ENCODE assay signal across 8 mouse cellular contexts in genomic region chr14:79586499-79587138, GRCm38 (mm10). TPM values are rescaled to one million over a fixed set of nuclear protein-coding genes. Genes with fewer than 3 reads are reported as not detected.
DNase-seq lines count a peak whose midpoint lies in the region; ATAC-seq and TF ChIP-seq lines count a peak whose summit lies in the region.

No protein-coding gene starts in this region.

- DNase-seq in cerebellum, adult 8-10 months: peak; percentile 11
- no peak for DNase-seq in cerebellum, postnatal 4 days (ENCODE audit: low spot score in 2 of 2)
- no peak for DNase-seq in testis, postnatal 14 days (ENCODE audit: low spot score)
- DNase-seq in thymus, postnatal 25 days: no peak
- no peak for DNase-seq in left cerebral cortex, postnatal 4 days

- H3K4me1 ChIP-seq in testis, adult 2 months (ENCODE audit: control insufficient read depth, insufficient read depth, low read length): peaks cover 3% of the 10 kb centered on the region; the same call in 1 of the 2 replicates
- H3K4me1 ChIP-seq in limb, embryonic 15.5 days: peaks cover 16% of the 10 kb centered on the region

- no peaks in the 10 kb centered on the region for H3K27me3 ChIP-seq in testis, adult 2 months (ENCODE audit: control insufficient read depth, insufficient read depth, low read length)
- H3K27me3 ChIP-seq in limb, embryonic 15.5 days: no peaks in the 10 kb centered on the region

- no peak for ATAC-seq in limb, embryonic 15.5 days (ENCODE audit: insufficient number of reproducible peaks, low FRiP score, low TSS enrichment, low read depth)
- ATAC-seq in inflammation-experienced regulatory T-cells, adult 6 months: no peak

- TF ChIP-seq POLR2A in testis, adult 2 months (IDR thresholded peaks at IDR 0.05; ENCODE audit: control insufficient read depth, low read depth, low read length): no peak

- intact Hi-C loops in left cerebral cortex, postnatal 4 days (cut with DNase I): loop anchor here (5.0 kb wide), 1 partner anchor 104 kb away; the partner anchor contains the start of genes Elf1 and Wbp4

- H3K9me3 ChIP-seq in limb, embryonic 15.5 days: no peaks in the 10 kb centered on the region

- H3K36me3 ChIP-seq in testis, adult 2 months (ENCODE audit: control insufficient read depth, insufficient read depth, low read length): no peaks in the 10 kb centered on the region; the same call in 1 of the 2 replicates
- no peaks in the 10 kb centered on the region for H3K36me3 ChIP-seq in limb, embryonic 15.5 days

- peak overlapping the region; percentile 97 for H3K4me3 ChIP-seq in testis, adult 2 months (ENCODE audit: control insufficient read depth, low read depth, low read length)
- H3K4me3 ChIP-seq in limb, embryonic 15.5 days: peak overlapping the region; percentile 55

- no peak for TF ChIP-seq CTCF in testis, adult 2 months (IDR thresholded peaks at IDR 0.05; ENCODE audit: control insufficient read depth, insufficient read depth, insufficient replicate concordance, low read depth, low read length)

- H3K4me2 ChIP-seq in limb, embryonic 15.5 days: peak overlapping the region; percentile 59

- H3K9ac ChIP-seq in limb, embryonic 15.5 days: peak overlapping the region; percentile 35

- peak overlapping the region; percentile 99 for H3K27ac ChIP-seq in testis, adult 2 months (ENCODE audit: control insufficient read depth, insufficient read depth, low read depth, low read length)
- peak overlapping the region; percentile 99 for H3K27ac ChIP-seq in limb, embryonic 15.5 days

- WGBS in limb, embryonic 15.5 days: 30% methylated on average over 16 of the region's 16 CpGs

RNA-seq across cellular contexts. Expression of gene Sugt1, which starts 0.9 kb away (rescaled TPM):
- polyA plus RNA-seq in testis, adult 2 months (2012; rRNA removed): 21.0 and 31.6 TPM in 2 replicates
- 105 and 108 TPM in 2 replicates for polyA plus RNA-seq in limb, embryonic 15.5 days (2015; fragmentation: Nextera tagmentation; extraction: Ambion mirVana)
- 100 to 1,000 TPM; 131 to 226 (median 153) TPM for polyA plus RNA-seq in inflammation-experienced regulatory T-cells, adult 6 months (2017; shearing (Covaris generic))
- total RNA-seq in left cerebral cortex, postnatal 4 days (2021): 10 to 100 TPM; 74.3 to 83.4 TPM
